Mouse (Mus musculus) ES-Bruce4 (cell line): ENCODE results near the gene Hoxb6.

Source experiments
- CTCF ChIP-seq: IDR thresholded peaks from one replicate; pipeline ENCODE4 v1.8.1; 2011; ENCODE audit warnings: low read depth, low read length
- EP300 ChIP-seq: IDR thresholded peaks from 2 replicates; pipeline ENCODE4 v1.6.1; 2011; ENCODE audit warnings: low read depth, low read length; ENCODE audit not compliant: insufficient read depth
- POLR2A ChIP-seq: IDR thresholded peaks from one replicate; pipeline ENCODE4 v1.8.1; 2011; ENCODE audit warnings: low read length; ENCODE audit not compliant: insufficient read depth

GRCm38 (mm10) chr11:96299781-96300180, 7.5 kb downstream of the Hoxb6 start:
- no peak for TF ChIP-seq CTCF
- TF ChIP-seq POLR2A: no peak
- TF ChIP-seq EP300: no peak
